Mouse (Mus musculus) lung, postnatal 0 days (tissue): ENCODE measurements at regions not wholly inside any gene's neighbourhood (a gene's known extent, or its start where the extent isn't known, plus 50 kb on each side); places are given as distances from the start of the nearest gene placed in this dataset.

ENCODE experiments used
- CTCF ChIP-seq: IDR thresholded peaks from 2 replicates; pipeline ENCODE4 v1.5.1; 2016; ENCODE audit warnings: antibody characterized with exemption, mild to moderate bottlenecking
- EP300 ChIP-seq: IDR thresholded peaks from 2 replicates; pipeline ENCODE4 v1.6.1; 2016; ENCODE audit warnings: antibody characterized with exemption, mild to moderate bottlenecking, control low read depth

DNA sequence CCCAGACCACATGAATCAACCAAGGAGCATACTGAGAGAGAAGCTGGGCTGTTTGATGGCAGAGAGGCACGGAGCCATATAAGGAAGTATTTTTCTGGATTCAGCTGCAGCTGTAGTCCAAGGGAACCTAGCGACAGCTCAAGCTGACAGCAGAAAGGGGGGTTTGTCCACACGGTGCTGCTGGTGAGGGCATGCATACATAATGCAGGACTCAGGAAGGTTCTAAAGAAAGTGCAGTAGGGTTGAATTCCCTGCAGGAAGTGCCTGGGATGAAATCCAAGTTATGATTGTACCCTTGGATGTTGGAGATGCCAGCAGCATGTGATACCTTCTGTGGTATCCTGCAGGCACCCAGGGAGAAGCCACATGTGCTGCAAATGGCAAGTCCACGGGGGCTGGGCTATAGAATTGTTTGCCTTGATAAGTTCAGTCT lies 381.7 kb upstream of the Camk1g start:
- TF ChIP-seq EP300 (no peak), CTCF (no peak)
